Mouse (Mus musculus): ENCODE results near the gene Sult5a1. TPM values are rescaled to one million over a fixed set of nuclear protein-coding genes. Genes with fewer than 3 reads are reported as not detected.

The Sult5a1 gene
- polyA plus RNA-seq, 1 experiment = not detected

- TF ChIP-seq CTCF (IDR thresholded peaks at IDR 0.05; ENCODE audit: insufficient read depth, low read depth, low read length) (no peak), POLR2A (IDR thresholded peaks at IDR 0.05; ENCODE audit: insufficient read depth, low read depth, low read length) (no peak)
- H3K4me3 ChIP-seq (ENCODE audit: insufficient read depth, low read depth, low read length) = no peak overlapping the region
- WGBS = 83% methylated on average over 4 of the region's 4 CpGs
- peaks cover 5% of the 10 kb centered on the region for H3K4me1 ChIP-seq (ENCODE audit: control insufficient read depth, insufficient read depth, low read length)
- no peak overlapping the region for H3K27ac ChIP-seq (ENCODE audit: insufficient read depth, low read depth, low read length)
Observed at GRCm38 (mm10) chr8:123101244-123101643, 56.9 kb downstream of the Sult5a1 start.

- Histone ChIP-seq H3K4me1 (ENCODE audit: control insufficient read depth, insufficient read depth, low read length) (peaks cover 5% of the 10 kb centered on the region), H3K4me3 (ENCODE audit: insufficient read depth, low read depth, low read length) (no peak overlapping the region), H3K27ac (ENCODE audit: insufficient read depth, low read depth, low read length) (no peak overlapping the region)
- 62% methylated on average over 8 of the region's 8 CpGs for WGBS
- no peak for TF ChIP-seq CTCF (IDR thresholded peaks at IDR 0.05; ENCODE audit: insufficient read depth, low read depth, low read length)
Observed at GRCm38 (mm10) chr8:123100288-123100687, 57.8 kb downstream of the Sult5a1 start.

GRCm38 (mm10) chr8:123097786-123098584 lies 60.1 kb downstream of the Sult5a1 start:
- TF ChIP-seq POLR2A (IDR thresholded peaks at IDR 0.05; ENCODE audit: insufficient read depth, low read depth, low read length) (no peak), CTCF (IDR thresholded peaks at IDR 0.05; ENCODE audit: insufficient read depth, low read depth, low read length) (no peak)
- Histone ChIP-seq H3K4me3 (ENCODE audit: insufficient read depth, low read depth, low read length) (no peak overlapping the region), H3K4me1 (ENCODE audit: control insufficient read depth, insufficient read depth, low read length) (peaks cover 3% of the 10 kb centered on the region), H3K27ac (ENCODE audit: insufficient read depth, low read depth, low read length) (0 out of 2 replicates have a peak overlapping the region, but pooled peaks have one; percentile 29)
- 57% methylated on average over 12 of the region's 12 CpGs for WGBS

- no peak for TF ChIP-seq POLR2A (IDR thresholded peaks at IDR 0.05; ENCODE audit: insufficient read depth, low read depth, low read length)
- no peak for TF ChIP-seq CTCF (IDR thresholded peaks at IDR 0.05; ENCODE audit: insufficient read depth, low read depth, low read length)
- Histone ChIP-seq H3K4me3 (ENCODE audit: insufficient read depth, low read depth, low read length) (no peak overlapping the region), H3K27ac (ENCODE audit: insufficient read depth, low read depth, low read length) (0 out of 2 replicates have a peak overlapping the region, but pooled peaks have one; percentile 29), H3K4me1 (ENCODE audit: control insufficient read depth, insufficient read depth, low read length) (peaks cover 3% of the 10 kb centered on the region)
- WGBS = 77% methylated on average over 11 of the region's 11 CpGs
Observed at GRCm38 (mm10) chr8:123097216-123097615, 60.9 kb downstream of the Sult5a1 start.

Other genes with a start within 250 kb of the Sult5a1 start
- gene Ankrd11, start 116.0 kb downstream of the Sult5a1 start, polyA plus RNA-seq (2012; ENCODE audit: insufficient read depth, insufficient read length, low replicate concordance, missing spikeins) = 219 and 228 TPM in 2 replicates
- 361 TPM in 1 of 2 replicates, not detected in the other for gene Spg7, start 95.4 kb downstream of the Sult5a1 start, polyA plus RNA-seq (2012; ENCODE audit: insufficient read depth, insufficient read length, low replicate concordance, missing spikeins)
- gene Rpl13, start 56.0 kb downstream of the Sult5a1 start, polyA plus RNA-seq (2012; ENCODE audit: insufficient read depth, insufficient read length, low replicate concordance, missing spikeins) = 1,464 TPM in 1 of 2 replicates, not detected in the other
- gene Cpne7, start 40.9 kb downstream of the Sult5a1 start, polyA plus RNA-seq (2012; ENCODE audit: insufficient read depth, insufficient read length, low replicate concordance, missing spikeins) = not detected in 2 replicates
- not detected in 2 replicates for gene Dpep1, start 27.9 kb upstream of the Sult5a1 start, polyA plus RNA-seq (2012; ENCODE audit: insufficient read depth, insufficient read length, low replicate concordance, missing spikeins)
- gene Chmp1a, start 54.4 kb upstream of the Sult5a1 start, polyA plus RNA-seq (2012; ENCODE audit: insufficient read depth, insufficient read length, low replicate concordance, missing spikeins) = not detected in 2 replicates
- not detected in 2 replicates for gene Spata33, start 54.5 kb upstream of the Sult5a1 start, polyA plus RNA-seq (2012; ENCODE audit: insufficient read depth, insufficient read length, low replicate concordance, missing spikeins)
- gene Cdk10, start 66.5 kb upstream of the Sult5a1 start, polyA plus RNA-seq (2012; ENCODE audit: insufficient read depth, insufficient read length, low replicate concordance, missing spikeins) = not detected in 2 replicates
- gene Spata2l, start 77.9 kb upstream of the Sult5a1 start, polyA plus RNA-seq (2012; ENCODE audit: insufficient read depth, insufficient read length, low replicate concordance, missing spikeins) = not detected in 2 replicates
- not detected in 2 replicates for gene Zfp276, start 95.9 kb upstream of the Sult5a1 start, polyA plus RNA-seq (2012; ENCODE audit: insufficient read depth, insufficient read length, low replicate concordance, missing spikeins)
- not detected in 2 replicates for gene Vps9d1, start 96.0 kb upstream of the Sult5a1 start, polyA plus RNA-seq (2012; ENCODE audit: insufficient read depth, insufficient read length, low replicate concordance, missing spikeins)
- not detected in 2 replicates for gene Fanca, start 160.3 kb upstream of the Sult5a1 start, polyA plus RNA-seq (2012; ENCODE audit: insufficient read depth, insufficient read length, low replicate concordance, missing spikeins)
- not detected in 2 replicates for gene Spire2, start 174.4 kb upstream of the Sult5a1 start, polyA plus RNA-seq (2012; ENCODE audit: insufficient read depth, insufficient read length, low replicate concordance, missing spikeins)
- gene Tcf25, start 215.4 kb upstream of the Sult5a1 start, polyA plus RNA-seq (2012; ENCODE audit: insufficient read depth, insufficient read length, low replicate concordance, missing spikeins) = 373 and 551 TPM in 2 replicates
- gene Mc1r, start 248.8 kb upstream of the Sult5a1 start, polyA plus RNA-seq (2012; ENCODE audit: insufficient read depth, insufficient read length, low replicate concordance, missing spikeins) = not detected in 2 replicates